Mouse (Mus musculus) thymus, postnatal 0 days (tissue): ENCODE data around the gene Lsm2. TPM values are rescaled to one million over a fixed set of nuclear protein-coding genes. Genes with fewer than 3 reads are reported as not detected.
A peak's percentile ranks its signal among the peaks of the same experiment; 100 is the strongest.
"Not testable (repeated sequence)": the region's sequence is repeated elsewhere in the genome, so short reads cannot be mapped to it uniquely, and the experiment has no call there.

Source experiments
- DNase-seq: peaks from one replicate; pipeline ENCODE4 v3.0.0-alpha.2; 2015; ENCODE audit warnings: low spot score
- polyA plus RNA-seq: library from polyadenylated mRNA; unstranded; fragments of >200 nt; fragmentation: Nextera tagmentation; extraction: Ambion mirVana; gene quantifications from 2 replicates; pipeline ENCODE4 v1.2.1, GENCODE M21; 2015

The Lsm2 gene
- 179 and 197 TPM in 2 replicates for polyA plus RNA-seq

DNA sequence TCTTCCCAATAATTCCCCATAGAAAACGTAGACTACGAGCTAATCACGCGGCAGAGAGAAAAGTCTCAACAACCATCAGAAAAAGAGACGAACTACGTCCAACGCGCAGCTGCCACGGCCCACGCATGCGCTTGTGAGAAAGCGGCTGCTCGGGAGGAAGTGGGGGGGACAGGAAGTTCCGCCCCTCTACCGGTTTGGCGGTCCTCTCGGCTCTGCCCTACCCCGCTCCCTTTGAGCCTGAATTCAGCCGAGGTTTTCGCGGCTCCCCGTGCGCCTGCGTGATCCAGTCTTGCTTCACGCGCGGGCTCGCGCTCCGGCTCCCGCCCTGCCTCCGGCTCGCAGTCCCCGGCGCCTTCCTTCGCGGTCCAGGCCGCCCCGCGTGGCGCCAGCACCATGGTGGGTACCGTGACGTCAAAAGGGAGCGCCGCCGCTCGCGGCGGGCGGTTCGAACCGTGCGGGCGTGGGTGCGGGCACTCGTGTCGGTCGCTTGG lies at the start of gene Lsm2:
Gene Lsm2, plus strand, starts transcription at position 173 of the 491 bp plus-strand sequence.
- peak; percentile 94 for DNase-seq

DNA sequence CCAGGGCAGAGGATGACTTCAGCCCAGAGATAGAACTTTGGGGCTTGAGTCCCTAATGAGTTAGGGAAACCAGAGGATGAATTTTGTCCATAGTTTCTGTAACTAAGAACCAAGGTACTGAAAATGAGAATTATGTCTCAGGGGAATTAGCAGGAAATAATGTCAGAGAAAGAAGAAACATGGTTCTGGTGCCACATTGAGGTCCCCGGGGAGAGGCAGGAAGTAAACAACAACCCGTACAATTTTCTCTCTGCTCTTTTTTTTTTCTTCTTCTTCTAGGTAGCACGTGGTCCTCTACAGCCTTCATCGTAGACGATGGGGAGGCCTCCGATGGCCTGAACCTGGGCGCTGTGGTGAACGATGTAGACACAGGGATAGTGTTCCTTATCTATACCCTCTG lies 49.4 kb upstream of the Lsm2 start:
- no peak for DNase-seq

- no peak for DNase-seq
These were observed 47.6 kb upstream of the Lsm2 start for GRCm38 (mm10) chr17:34934031-34934430.

GRCm38 (mm10) chr17:34934830-34935229 lies 46.8 kb upstream of the Lsm2 start:
- DNase-seq = no peak

DNA sequence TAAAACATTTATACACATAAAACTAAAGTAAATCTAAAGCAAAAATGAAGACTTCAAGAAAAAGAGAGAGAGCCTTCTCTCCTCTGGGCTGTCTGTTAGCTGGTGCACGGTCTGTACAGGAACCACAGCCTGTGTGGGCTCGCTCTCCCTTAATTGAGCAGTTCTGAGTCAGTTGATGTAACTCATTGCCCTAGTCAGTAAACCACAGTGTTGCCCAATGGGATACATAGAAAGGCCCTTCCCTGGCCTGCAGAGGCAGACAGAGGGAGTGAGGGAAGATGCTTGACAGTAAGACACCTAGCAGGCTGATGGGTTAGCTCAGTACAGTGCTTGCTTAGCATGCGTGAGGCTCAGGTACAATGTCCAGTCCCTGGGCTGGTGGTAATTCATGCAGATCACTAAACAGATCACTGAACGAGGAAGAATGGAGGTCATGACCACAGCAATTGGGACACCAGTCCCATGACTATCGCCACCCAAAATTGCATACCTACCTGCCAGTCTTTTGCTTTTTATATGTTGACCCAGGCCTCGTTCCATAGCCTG lies 43.6 kb upstream of the Lsm2 start:
- DNase-seq = no peak

DNA sequence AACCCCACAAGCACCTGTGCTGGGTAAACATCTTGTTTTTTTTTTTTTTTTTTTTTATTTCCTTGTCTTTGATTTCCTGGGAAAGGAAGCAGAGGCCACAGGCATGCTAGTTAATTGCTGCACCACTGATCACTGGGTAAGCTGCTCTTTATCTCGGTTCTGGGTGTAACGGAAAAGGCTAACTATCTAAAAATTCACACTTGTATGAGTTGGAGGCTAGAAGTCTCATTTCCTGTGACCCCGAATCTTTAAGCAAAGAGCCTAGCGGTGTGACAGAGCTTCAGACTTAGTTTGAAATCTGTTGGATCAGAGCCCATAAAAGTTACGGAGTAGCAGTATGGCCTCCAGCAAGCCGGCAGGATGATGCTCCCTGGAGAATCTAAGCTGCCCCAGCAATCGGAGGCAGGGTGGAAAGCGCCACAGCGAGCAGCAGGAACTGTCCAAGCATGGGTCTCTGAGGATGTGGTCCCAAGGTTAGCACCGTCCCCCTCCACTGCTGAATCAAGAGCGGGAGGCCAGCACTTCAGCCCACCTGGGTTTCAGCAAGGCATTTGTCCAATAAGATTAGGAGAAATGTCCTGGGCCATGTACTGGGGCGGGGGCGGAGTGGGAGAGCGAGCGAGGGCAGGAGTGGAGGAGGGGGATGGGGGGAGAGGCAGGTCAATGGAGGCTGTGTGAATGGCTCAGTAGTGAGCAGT lies 40.2 kb upstream of the Lsm2 start:
- DNase-seq = no peak

DNA sequence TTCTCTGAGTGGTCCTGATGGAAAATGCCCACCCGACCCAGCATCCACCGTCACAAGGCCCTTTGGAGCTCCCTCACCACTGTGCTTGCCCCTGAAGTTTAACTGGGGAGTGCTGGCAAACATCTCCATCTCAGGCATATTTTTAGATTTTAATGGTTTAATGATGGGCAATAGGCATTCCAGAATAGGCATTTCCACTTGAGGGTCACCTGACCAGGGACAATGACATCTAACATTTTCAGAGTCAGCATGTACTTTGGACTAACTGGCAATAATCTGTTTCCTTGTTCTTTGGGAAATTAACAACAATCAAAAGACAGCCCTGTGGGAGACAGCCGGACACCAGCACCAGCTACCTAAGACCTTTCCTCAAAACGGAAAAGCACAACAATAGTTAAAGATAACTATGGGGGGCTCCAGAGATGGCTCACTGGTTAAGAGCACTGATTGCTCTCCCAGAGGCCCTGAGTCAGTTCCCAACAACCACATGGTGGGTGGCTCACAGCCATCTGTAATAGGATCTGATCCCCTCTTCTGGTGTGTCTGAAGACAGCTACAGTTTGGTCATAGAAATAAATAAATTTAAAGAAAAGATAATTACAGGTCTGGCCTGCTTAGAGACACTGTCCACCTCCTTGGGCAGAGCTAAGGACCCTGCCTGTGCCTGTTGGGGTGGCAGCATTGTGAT lies 38.4 kb upstream of the Lsm2 start:
- no peak for DNase-seq

- DNase-seq = no peak
These were observed 37.3 kb upstream of the Lsm2 start for GRCm38 (mm10) chr17:34944362-34944761.

- no peak for DNase-seq
These were observed 35.0 kb upstream of the Lsm2 start for GRCm38 (mm10) chr17:34946486-34947140.

- DNase-seq = peak; percentile 42
These were observed 34.1 kb upstream of the Lsm2 start for GRCm38 (mm10) chr17:34947606-34948005.

DNA sequence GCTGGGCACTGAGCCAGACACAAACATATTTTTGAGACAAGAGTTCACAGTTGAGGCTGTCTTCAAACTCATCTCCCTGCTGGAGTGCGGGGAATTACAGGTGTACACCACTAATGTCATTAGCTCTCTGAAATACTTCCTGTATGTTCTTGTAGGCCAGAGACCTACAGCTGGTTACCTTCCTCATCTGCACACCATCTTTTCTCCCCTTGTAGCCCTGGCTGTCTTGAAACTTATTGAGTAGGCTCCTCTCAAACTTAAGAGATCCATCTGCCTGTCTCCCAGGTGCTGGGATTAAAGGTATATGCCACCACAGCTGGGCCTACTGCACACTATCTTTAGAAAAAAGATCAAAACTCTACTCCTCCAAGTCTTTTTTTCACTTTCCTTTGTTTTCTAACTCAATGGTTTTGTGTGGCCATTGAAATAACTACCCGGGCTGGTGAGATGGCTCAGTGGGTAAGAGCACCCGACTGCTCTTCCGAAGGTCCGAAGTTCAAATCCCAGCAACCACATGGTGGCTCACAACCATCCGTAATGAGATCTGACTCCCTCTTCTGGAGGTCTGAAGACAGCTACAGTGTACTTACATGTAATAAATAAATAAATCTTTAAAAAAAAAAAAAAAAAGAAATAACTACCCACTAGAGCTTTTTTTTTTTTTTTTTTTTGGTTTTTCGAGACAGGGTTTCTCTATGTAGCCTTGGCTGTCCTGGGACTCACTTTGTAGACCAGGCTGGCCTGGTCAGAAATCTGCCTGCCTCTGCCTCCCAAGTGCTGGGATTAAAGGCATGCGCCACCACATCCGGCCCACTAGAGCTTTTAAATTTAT lies 32.7 kb upstream of the Lsm2 start:
- DNase-seq = not testable (repeated sequence)

GRCm38 (mm10) chr17:34949553-34949969 lies 32.1 kb upstream of the Lsm2 start:
- no peak for DNase-seq

GRCm38 (mm10) chr17:34950514-34951455 lies 30.9 kb upstream of the Lsm2 start:
- no peak for DNase-seq

- no peak for DNase-seq
These were observed 29.9 kb upstream of the Lsm2 start for GRCm38 (mm10) chr17:34951636-34952377.

- peak; percentile 76 for DNase-seq
These were observed 29.2 kb upstream of the Lsm2 start for GRCm38 (mm10) chr17:34952378-34953040.

GRCm38 (mm10) chr17:34953258-34953657 lies 28.4 kb upstream of the Lsm2 start:
- no peak for DNase-seq

GRCm38 (mm10) chr17:34953904-34954303 lies 27.8 kb upstream of the Lsm2 start:
- no peak for DNase-seq

DNA sequence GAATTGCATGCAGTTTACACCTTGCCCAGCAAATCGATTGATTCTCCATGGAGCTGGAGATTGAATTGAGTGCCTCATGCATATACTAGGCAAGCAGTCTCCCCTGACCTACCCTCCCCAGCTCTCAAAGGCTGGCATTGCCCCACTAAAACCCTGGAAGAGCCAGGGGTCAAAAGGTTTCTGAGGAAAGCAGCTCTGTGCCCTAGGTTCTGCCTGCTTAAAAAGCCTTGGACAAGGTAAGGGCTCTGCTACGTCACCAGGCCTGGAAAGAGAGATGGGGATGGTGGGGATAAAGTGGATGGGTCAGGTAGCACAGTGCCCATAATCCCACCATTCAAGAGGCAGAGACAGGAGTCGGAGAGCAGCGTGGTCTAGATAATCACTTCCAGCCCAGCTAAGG lies 26.8 kb upstream of the Lsm2 start:
- DNase-seq = no peak

GRCm38 (mm10) chr17:34955884-34956283 lies 25.8 kb upstream of the Lsm2 start:
- DNase-seq = no peak
